Mouse (Mus musculus) liver, embryonic 14.5 days (tissue): ENCODE data around the gene Rab43.

Experiments
- CTCF ChIP-seq: IDR thresholded peaks from 2 replicates; pipeline ENCODE4 v1.5.1; 2016; ENCODE audit warnings: antibody characterized with exemption, low read depth, control low read depth
- EP300 ChIP-seq: IDR thresholded peaks from 2 replicates; pipeline ENCODE4 v1.6.1; 2016; ENCODE audit warnings: antibody characterized with exemption, low read depth

- TF ChIP-seq CTCF (no peak; the same call in 1 of the 2 replicates), EP300 (0 out of 2 replicates have a peak, but pooled peaks have one; percentile 12)
These were observed 2.3 kb downstream of the Rab43 start for GRCm38 (mm10) chr6:87809651-87810161.
